Mouse (Mus musculus) embryonic facial prominence, embryonic 14.5 days (tissue): ENCODE measurements around the gene Rcc1l. TPM values are rescaled to one million over a fixed set of nuclear protein-coding genes. Genes with fewer than 3 reads are reported as not detected.

Source experiments
- ATAC-seq: fragments of 200-750 bp; cut with Nextera tagmentation; 2 replicates; pipeline ENCODE4 v1.8.0; 2017; ENCODE audit warnings: low read depth, moderate number of reproducible peaks, moderate TSS enrichment
- DNase-seq: peaks from one replicate; pipeline ENCODE4 v3.0.0-alpha.2; 2015; ENCODE audit warnings: low spot score
- H3K27ac ChIP-seq: fragments of 300-500 bp; sonication (generic); replicated peaks from 2 replicates; pipeline ENCODE4 v1.5.1; 2014; ENCODE audit warnings: low read depth, mild to moderate bottlenecking, low read length, moderate library complexity
- H3K27me3 ChIP-seq: fragments of 300-500 bp; sonication (generic); replicated peaks from 2 replicates; pipeline ENCODE4 v1.6.1; 2014; ENCODE audit warnings: low read length; ENCODE audit not compliant: control insufficient read depth, insufficient read depth
- H3K36me3 ChIP-seq: fragments of 300-500 bp; sonication (generic); 2 replicates; pipeline ENCODE4 v1.6.1; 2014; ENCODE audit warnings: low read length, mixed read lengths; ENCODE audit not compliant: control insufficient read depth, insufficient read depth
- H3K4me1 ChIP-seq: fragments of 300-500 bp; sonication (generic); 2 replicates; pipeline ENCODE4 v1.6.1; 2014; ENCODE audit warnings: antibody characterized with exemption, low read length; ENCODE audit not compliant: control insufficient read depth, insufficient read depth
- H3K4me2 ChIP-seq: fragments of 300-500 bp; sonication (generic); 2 replicates; pipeline ENCODE4 v1.6.1; 2014; ENCODE audit warnings: low read depth, mild to moderate bottlenecking, low read length, moderate library complexity, mixed read lengths
- H3K4me3 ChIP-seq: fragments of 300-500 bp; sonication (generic); 2 replicates; pipeline ENCODE4 v1.5.1; 2014; ENCODE audit warnings: low read depth, mild to moderate bottlenecking, low read length
- H3K9ac ChIP-seq: fragments of 300-500 bp; sonication (generic); 2 replicates; pipeline ENCODE4 v1.6.1; 2014; ENCODE audit warnings: low read depth, mild to moderate bottlenecking, low read length, moderate library complexity, mixed read lengths
- H3K9me3 ChIP-seq: fragments of 300-500 bp; sonication (generic); 2 replicates; pipeline ENCODE4 v1.6.1; 2016; ENCODE audit warnings: low read length; ENCODE audit not compliant: control insufficient read depth
- WGBS: fragments of 180-500 bp; shearing (Covaris S2); extraction: QIAGEN DNeasy Blood & Tissue Kit; methylation state at CpG from one replicate; pipeline ENCODE4 v1.1.7; 2014; 5-methylcytosine and 5-hydroxymethylcytosine counted together
- polyA plus RNA-seq: library from polyadenylated mRNA; unstranded; fragments of >200 nt; fragmentation: Nextera tagmentation; extraction: Ambion mirVana; gene quantifications from 2 replicates; pipeline ENCODE4 v1.2.1, GENCODE M21; 2014

The Rcc1l gene
- polyA plus RNA-seq, 1 experiment from 2014 or later: 26.1 TPM

DNA sequence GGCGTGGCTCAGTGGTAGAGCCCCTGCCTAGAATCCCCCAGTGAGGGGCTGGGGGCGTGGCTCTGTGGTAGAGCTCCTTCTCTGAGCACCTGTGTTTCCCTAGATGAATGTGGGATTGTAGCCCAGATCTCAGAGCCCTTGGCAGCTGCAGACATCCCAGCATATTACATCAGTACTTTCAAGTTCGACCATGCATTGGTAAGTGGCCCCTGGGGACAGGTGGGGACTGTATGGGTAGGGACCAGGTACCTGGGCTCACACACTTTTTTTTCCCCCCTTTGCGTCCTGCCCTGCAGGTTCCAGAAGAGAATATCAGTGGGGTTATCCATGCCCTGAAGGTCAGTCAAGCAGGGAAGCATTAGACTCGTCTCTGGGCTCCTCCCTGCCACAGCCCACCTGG is 38.6 kb downstream of the Rcc1l start:
- Histone ChIP-seq H3K4me2 (no peak overlapping the region), H3K36me3 (peaks cover 33% of the 10 kb centered on the region; the same call in 1 of the 2 replicates), H3K9ac (no peak overlapping the region), H3K9me3 (0 out of 2 replicates have a peak, but pooled peaks cover 3% of the 10 kb centered on the region), H3K4me1 (no peaks in the 10 kb centered on the region), H3K27ac (no peak overlapping the region), H3K4me3 (no peak overlapping the region), H3K27me3 (no peaks in the 10 kb centered on the region)
- DNase-seq (no peak), ATAC-seq (peak; percentile 31; the same call in 1 of the 2 replicates)
- 73% methylated on average over 3 of the region's 5 CpGs for WGBS

DNA sequence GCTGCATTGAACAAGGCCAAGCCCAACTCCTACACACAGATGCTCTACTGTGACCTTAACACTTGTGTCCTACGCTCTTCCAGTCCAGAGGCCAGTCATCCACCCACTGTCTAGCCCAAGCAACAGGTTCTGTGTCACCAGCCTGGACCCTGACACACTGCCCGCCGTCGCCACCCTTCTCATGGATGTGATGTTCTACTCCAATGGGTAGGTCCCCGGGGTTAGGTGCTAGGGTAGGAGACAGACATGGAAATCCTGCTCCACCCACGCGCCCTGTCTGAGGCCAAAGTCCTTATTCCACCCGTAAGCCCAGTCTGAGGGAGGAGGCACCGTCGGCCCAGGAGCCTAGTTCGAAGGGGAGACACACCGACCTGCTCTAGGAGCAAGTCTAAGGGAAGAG is 40.6 kb downstream of the Rcc1l start:
- ATAC-seq: no peak
- H3K9ac ChIP-seq: no peak overlapping the region
- 93% methylated on average over 12 of the region's 12 CpGs for WGBS
- no peak overlapping the region for H3K4me2 ChIP-seq
- peaks cover 30% of the 10 kb centered on the region; the same call in 1 of the 2 replicates for H3K36me3 ChIP-seq
- no peak for DNase-seq
- H3K9me3 ChIP-seq: 0 out of 2 replicates have a peak, but pooled peaks cover 3% of the 10 kb centered on the region
- H3K4me3 ChIP-seq: no peak overlapping the region
- no peaks in the 10 kb centered on the region for H3K4me1 ChIP-seq
- H3K27me3 ChIP-seq: no peaks in the 10 kb centered on the region
- H3K27ac ChIP-seq: no peak overlapping the region

GRCm38 (mm10) chr5:134131586-134131985 is 45.0 kb downstream of the Rcc1l start:
- H3K9ac ChIP-seq: no peak overlapping the region
- no peaks in the 10 kb centered on the region for H3K27me3 ChIP-seq
- no peak overlapping the region for H3K4me2 ChIP-seq
- ATAC-seq (no peak), DNase-seq (peak; percentile 24)
- H3K27ac ChIP-seq: no peak overlapping the region
- H3K4me3 ChIP-seq: no peak overlapping the region
- WGBS: 43% methylated on average over 4 of the region's 4 CpGs
- no peaks in the 10 kb centered on the region for H3K4me1 ChIP-seq
- H3K36me3 ChIP-seq: peaks cover 23% of the 10 kb centered on the region
- H3K9me3 ChIP-seq: 0 out of 2 replicates have a peak, but pooled peaks cover 3% of the 10 kb centered on the region

DNA sequence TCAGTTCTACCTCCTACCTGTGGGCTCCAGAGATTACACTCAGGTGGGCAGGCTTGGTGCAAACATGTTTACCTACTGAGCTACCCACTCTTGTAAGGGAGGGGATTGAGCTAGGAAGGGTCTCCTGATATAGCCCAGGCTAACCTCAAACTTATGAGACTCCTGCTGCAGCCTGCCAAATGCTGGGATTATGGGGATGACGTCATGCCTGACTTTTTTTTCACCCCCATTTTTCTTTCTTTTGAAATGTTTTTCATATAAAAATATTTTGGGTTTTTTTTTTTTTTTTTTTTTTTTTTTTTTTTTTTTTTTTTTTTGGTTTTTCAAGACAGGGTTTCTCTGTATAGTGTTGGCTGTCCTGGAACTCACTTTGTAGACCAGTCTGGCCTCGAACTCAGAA is 50.3 kb downstream of the Rcc1l start:
- no peak for ATAC-seq
- H3K27me3 ChIP-seq: no peaks in the 10 kb centered on the region
- no peak overlapping the region for H3K4me3 ChIP-seq
- H3K9ac ChIP-seq: no peak overlapping the region
- no peaks in the 10 kb centered on the region for H3K9me3 ChIP-seq
- no peaks in the 10 kb centered on the region for H3K4me1 ChIP-seq
- H3K27ac ChIP-seq: no peak overlapping the region
- no peak for DNase-seq
- peaks cover 10% of the 10 kb centered on the region; the same call in 1 of the 2 replicates for H3K36me3 ChIP-seq
- no peak overlapping the region for H3K4me2 ChIP-seq
- WGBS: 73% methylated on average over 2 of the region's 2 CpGs

GRCm38 (mm10) chr5:134123846-134124245 is 52.7 kb downstream of the Rcc1l start:
- Histone ChIP-seq H3K4me3 (no peak overlapping the region), H3K9ac (no peak overlapping the region), H3K9me3 (no peaks in the 10 kb centered on the region), H3K36me3 (peaks cover 10% of the 10 kb centered on the region; the same call in 1 of the 2 replicates), H3K4me1 (no peaks in the 10 kb centered on the region), H3K27ac (no peak overlapping the region), H3K27me3 (no peaks in the 10 kb centered on the region), H3K4me2 (no peak overlapping the region)
- DNase-seq (peak; percentile 43), ATAC-seq (peak; percentile 35; the same call in 1 of the 2 replicates)
- 71% methylated on average over 6 of the region's 6 CpGs for WGBS

- H3K27ac ChIP-seq: no peak overlapping the region
- H3K4me2 ChIP-seq: no peak overlapping the region
- peaks cover 11% of the 10 kb centered on the region; the same call in 1 of the 2 replicates for H3K36me3 ChIP-seq
- no peak overlapping the region for H3K4me3 ChIP-seq
- H3K9ac ChIP-seq: no peak overlapping the region
- ATAC-seq: no peak
- no peaks in the 10 kb centered on the region for H3K9me3 ChIP-seq
- DNase-seq: no peak
- H3K27me3 ChIP-seq: no peaks in the 10 kb centered on the region
- WGBS: 77% methylated on average over 3 of the region's 4 CpGs
- H3K4me1 ChIP-seq: no peaks in the 10 kb centered on the region
Observed at GRCm38 (mm10) chr5:134121893-134122259, 54.7 kb downstream of the Rcc1l start.

GRCm38 (mm10) chr5:134121138-134121892 is 55.3 kb downstream of the Rcc1l start:
- H3K4me1 ChIP-seq: no peaks in the 10 kb centered on the region
- no peak overlapping the region for H3K9ac ChIP-seq
- H3K27me3 ChIP-seq: no peaks in the 10 kb centered on the region
- DNase-seq (peak; percentile 24), ATAC-seq (no peak)
- no peak overlapping the region for H3K4me3 ChIP-seq
- 0 out of 2 replicates have a peak, but pooled peaks cover 7% of the 10 kb centered on the region for H3K36me3 ChIP-seq
- no peak overlapping the region for H3K27ac ChIP-seq
- H3K9me3 ChIP-seq: no peaks in the 10 kb centered on the region
- H3K4me2 ChIP-seq: no peak overlapping the region
- 74% methylated on average over 8 of the region's 9 CpGs for WGBS

GRCm38 (mm10) chr5:134120135-134120534 is 56.4 kb downstream of the Rcc1l start:
- WGBS: 74% methylated on average over 3 of the region's 3 CpGs
- DNase-seq (no peak), ATAC-seq (no peak)
- no peaks in the 10 kb centered on the region for H3K27me3 ChIP-seq
- H3K4me2 ChIP-seq: no peak overlapping the region
- no peak overlapping the region for H3K27ac ChIP-seq
- H3K36me3 ChIP-seq: 0 out of 2 replicates have a peak, but pooled peaks cover 4% of the 10 kb centered on the region
- H3K4me3 ChIP-seq: no peak overlapping the region
- no peaks in the 10 kb centered on the region for H3K9me3 ChIP-seq
- H3K9ac ChIP-seq: no peak overlapping the region
- H3K4me1 ChIP-seq: no peaks in the 10 kb centered on the region
